Mouse (Mus musculus) brain, embryonic 14.5 days (tissue): ENCODE measurements at regions not wholly inside any gene's neighbourhood (a gene's known extent, or its start where the extent isn't known, plus 50 kb on each side); places are given as distances from the start of the nearest gene placed in this dataset.

ENCODE experiments used
- CTCF ChIP-seq: fragments of 200-500 bp; IDR thresholded peaks from 2 replicates; pipeline ENCODE4 v1.5.1; 2012; ENCODE audit warnings: inconsistent platforms, mild to moderate bottlenecking, moderate library complexity, borderline replicate concordance; ENCODE audit not compliant: insufficient read depth, insufficient read length; ENCODE audit errors: extremely low read depth
- POLR2A ChIP-seq: fragments of 200-500 bp; IDR thresholded peaks from 2 replicates; pipeline ENCODE4 v1.6.1; 2012; ENCODE audit warnings: mild to moderate bottlenecking, inconsistent platforms, borderline replicate concordance; ENCODE audit not compliant: poor library complexity, insufficient read depth, insufficient read length, severe bottlenecking; ENCODE audit errors: extremely low read depth

DNA sequence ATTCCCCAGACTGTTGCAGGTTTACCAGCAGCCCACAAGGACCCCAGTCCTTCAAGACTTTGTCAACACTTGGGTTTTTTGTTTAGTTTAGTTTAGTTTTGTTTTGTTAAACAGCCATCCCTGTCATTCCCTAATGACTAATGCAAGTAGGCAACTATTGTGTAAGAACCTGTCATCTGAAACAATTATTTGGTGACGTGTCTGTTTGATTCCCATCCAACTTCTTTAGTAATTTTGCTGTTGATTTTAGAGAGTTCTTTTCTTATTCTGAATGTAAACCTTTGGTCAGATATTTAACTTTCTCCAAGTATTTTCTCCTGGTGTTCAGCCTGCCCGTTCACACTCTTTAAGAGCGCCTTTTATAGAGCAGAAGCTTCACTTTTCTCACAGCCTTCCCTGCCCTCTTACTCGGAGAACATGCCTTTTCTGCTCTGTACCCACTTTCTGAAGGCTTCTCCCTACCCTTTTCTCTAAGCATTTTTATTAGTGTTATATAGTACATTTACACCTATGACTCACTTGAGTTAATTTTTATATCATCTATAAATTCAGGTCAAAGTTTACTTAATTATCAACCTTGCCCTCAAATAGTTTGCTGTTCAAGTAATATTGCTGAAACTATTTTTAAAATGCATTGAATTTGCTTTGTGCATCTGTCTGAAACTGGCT lies 82.0 kb downstream of the Ccdc71l start:
- TF ChIP-seq CTCF (no peak), POLR2A (no peak)
